Mouse (Mus musculus) skeletal muscle tissue, adult 2 months (tissue): Measurements from ENCODE around the gene Tex11.
"Not testable (repeated sequence)": the region's sequence is repeated elsewhere in the genome, so short reads cannot be mapped to it uniquely, and the experiment has no call there.

Experiments used
- DNase-seq: peaks from one replicate; pipeline ENCODE4 v3.0.0-alpha.2; 2012; ENCODE audit warnings: low read depth, low spot score

Gene Tex11

DNA sequence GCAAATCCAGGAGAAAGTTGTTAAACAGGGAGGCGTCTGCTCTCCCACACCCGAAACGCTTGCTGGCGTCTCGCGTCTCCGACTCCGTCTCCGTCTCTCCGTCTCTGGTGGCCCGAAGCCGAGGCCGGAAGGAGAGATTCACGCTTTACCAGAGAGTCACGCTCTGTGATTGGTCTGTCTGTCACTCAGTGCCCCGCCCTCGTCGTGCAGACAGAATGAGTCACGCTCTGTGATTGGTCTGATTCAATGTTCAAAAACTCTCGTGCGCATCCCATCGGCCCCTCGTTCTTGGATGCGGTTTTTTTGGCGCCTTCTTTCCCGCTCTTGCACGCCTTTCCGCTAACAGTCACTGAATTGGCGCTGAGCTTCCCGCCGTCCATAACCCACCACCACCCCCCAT is at the start of gene Tex11:
Tex11 (minus strand) TSS at position 127 of the 400 bp plus-strand sequence.
- DNase-seq = no peak

- DNase-seq = no peak
These were observed 26.5 kb upstream of the Tex11 start, which contains the start of gene Slc7a3 for GRCm38 (mm10) chrX:101085920-101086319. Gene Slc7a3 (minus strand): TSS chrX:101086020.

GRCm38 (mm10) chrX:101085211-101085610 is 25.7 kb upstream of the Tex11 start:
- DNase-seq = not testable (repeated sequence)

- DNase-seq = no peak
These were observed 24.7 kb upstream of the Tex11 start for GRCm38 (mm10) chrX:101084192-101084591.

DNA sequence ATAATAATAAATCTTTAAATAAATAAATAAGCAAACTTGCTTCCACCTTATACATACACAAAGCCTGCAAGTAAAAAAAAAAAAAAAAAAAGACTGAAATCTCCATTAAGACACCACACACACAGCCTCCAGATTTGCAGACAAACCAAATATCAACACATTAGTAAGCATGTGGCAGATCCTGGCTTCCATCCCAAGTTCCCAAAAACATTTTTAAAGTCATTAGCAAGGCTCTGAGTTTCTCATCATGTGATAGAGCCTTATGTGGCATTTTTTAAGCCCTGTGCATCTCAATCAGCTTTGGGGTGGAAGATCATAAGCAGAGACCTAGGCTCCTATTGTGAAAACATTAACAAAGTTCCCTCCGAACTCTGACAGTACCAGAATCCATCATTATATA is 5.8 kb upstream of the Tex11 start:
- DNase-seq = no peak

DNA sequence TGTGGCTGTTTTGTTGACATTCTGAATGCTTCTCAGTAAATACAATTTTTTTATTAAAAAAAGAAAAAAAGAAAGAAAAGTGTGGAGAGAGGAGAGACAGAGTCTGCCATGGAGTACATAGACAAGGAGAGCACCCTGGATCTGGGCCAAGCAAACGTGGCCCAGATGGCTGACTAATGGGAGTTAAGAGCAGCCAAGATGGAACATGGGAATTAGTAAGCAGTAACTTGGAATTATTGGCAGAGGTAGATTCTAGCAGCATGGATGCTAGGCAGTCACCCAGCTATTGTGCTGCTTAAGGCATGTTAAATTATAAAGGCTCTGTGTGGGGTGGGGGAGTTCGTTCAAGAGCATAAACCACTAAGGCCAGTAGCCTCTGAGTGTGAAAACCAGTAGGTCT is 4.0 kb upstream of the Tex11 start:
- peak; percentile 0 for DNase-seq

- DNase-seq = no peak
These were observed 115.8 kb downstream of the Tex11 start for GRCm38 (mm10) chrX:100943640-100944039.

- DNase-seq = no peak
These were observed 220.3 kb downstream of the Tex11 start for GRCm38 (mm10) chrX:100839211-100839610.

- no peak for DNase-seq
These were observed 226.7 kb downstream of the Tex11 start for GRCm38 (mm10) chrX:100832806-100833205.

GRCm38 (mm10) chrX:100825557-100825956 is 233.9 kb downstream of the Tex11 start:
- no peak for DNase-seq

GRCm38 (mm10) chrX:100821149-100821548 is 238.3 kb downstream of the Tex11 start:
- no peak for DNase-seq

DNA sequence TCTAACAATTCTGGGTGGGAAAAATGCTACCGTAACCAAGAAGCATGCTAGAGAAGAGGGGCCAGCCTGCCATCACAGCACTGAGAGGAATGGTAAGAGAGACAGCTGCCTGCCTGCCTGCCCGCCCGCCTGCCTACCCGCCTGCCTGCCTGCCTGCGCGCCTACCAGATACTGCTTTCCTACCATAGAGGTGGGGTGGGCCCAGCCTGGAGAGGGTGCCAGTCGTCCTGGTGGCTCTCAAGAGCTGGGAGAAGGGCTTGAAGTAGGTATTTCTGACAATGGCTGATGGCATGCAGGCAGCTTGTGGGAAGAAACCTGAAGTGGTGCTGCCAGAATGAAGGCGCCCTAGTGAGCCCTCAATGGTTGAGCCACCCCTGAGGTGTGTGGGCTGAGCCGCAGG is 240.8 kb downstream of the Tex11 start:
- no peak for DNase-seq

GRCm38 (mm10) chrX:100815766-100816165 is 243.7 kb downstream of the Tex11 start:
- DNase-seq = no peak

DNA sequence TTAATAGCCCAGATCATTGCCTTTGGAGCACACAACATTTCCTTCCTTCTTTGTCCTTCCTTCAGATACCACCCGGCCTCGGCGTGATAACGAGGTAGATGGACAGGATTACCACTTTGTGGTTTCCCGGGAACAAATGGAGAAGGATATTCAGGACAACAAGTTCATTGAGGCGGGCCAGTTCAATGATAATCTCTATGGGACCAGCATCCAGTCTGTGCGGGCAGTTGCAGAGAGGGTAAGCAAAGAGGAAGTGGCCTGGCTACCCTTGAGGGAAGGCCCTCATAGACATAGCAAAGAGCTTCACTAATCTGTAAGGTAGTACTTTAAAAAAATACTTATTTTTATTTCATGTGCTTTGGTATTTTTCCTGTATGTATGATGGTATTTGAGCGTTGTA is 245.3 kb downstream of the Tex11 start:
- DNase-seq = no peak

DNA sequence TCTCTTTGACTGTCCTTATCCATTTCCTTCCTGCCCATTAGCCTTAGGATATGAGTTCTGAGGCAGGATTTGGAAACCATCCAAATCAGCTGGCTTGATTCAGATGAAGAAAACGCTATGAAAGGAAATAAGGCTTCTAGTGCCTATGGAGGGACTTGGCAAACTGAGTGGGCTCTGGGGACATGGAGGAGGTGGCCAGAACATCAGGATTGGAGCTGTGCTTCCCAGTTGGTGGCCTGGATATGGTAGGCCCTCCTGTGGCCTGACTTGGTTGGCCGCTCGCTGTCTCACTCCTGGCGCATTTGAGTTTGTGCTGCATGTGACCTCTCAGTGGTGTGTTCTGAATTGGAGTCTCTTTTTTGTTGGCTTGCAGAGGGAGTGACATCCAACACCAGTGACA is 248.3 kb downstream of the Tex11 start:
- no peak for DNase-seq

GRCm38 (mm10) chrX:100802034-100802433 is 257.4 kb downstream of the Tex11 start:
- no peak for DNase-seq

DNA sequence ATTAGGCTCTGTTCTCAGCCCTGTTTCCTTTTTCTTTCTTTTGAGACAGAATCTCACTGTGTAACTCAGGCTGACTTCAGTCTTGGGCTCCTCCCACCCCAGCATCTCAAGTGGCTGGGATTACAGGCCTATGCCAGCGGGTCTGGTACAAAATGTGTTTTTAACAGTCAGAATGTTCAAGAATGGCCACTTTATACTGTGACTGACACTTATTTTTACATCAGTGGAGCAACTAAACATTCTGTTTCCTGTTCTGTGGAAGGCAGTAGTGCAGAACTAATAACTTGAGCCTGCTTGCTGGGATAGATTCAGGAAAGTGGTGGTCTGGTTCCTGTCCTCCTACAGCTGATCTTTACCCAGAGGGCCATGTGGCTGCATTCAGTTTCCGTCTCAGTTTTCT is 258.8 kb downstream of the Tex11 start:
- no peak for DNase-seq

DNA sequence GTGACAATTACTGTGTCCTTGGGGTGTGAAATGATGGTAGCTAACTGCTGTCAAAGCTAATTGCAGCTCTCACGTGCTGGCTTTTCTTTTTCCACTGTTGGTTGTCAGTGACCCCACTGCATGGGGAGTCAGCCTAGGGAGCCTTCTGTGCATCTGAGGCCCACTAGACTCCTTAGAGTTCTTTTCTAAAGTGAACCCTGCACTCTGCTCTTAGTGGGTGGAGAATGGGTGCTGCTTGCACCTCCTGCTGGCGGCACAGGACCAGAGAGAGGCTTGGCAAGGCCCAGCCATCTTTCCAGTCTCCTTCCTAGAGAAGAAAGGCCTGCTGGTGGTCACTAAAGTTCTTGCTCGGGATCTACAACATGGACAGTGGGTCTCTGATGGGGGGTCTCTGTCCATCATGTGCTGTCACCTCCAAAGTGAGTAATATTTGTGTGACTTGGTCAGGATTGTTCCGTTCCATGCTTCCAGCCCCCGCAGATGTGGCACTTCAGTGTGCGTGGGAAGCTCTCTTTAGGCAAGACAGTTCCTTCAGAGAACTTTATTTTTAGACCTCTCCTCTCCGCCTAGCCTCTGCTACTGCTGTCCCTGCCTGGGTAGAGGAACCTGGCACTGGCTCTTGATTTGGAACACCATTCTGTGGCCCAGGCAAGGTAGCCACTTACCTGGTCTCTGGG is 261.5 kb downstream of the Tex11 start:
- DNase-seq = no peak

GRCm38 (mm10) chrX:100797370-100797769 is 262.1 kb downstream of the Tex11 start:
- DNase-seq = no peak

GRCm38 (mm10) chrX:100796741-100797090 is 262.8 kb downstream of the Tex11 start:
- no peak for DNase-seq

DNA sequence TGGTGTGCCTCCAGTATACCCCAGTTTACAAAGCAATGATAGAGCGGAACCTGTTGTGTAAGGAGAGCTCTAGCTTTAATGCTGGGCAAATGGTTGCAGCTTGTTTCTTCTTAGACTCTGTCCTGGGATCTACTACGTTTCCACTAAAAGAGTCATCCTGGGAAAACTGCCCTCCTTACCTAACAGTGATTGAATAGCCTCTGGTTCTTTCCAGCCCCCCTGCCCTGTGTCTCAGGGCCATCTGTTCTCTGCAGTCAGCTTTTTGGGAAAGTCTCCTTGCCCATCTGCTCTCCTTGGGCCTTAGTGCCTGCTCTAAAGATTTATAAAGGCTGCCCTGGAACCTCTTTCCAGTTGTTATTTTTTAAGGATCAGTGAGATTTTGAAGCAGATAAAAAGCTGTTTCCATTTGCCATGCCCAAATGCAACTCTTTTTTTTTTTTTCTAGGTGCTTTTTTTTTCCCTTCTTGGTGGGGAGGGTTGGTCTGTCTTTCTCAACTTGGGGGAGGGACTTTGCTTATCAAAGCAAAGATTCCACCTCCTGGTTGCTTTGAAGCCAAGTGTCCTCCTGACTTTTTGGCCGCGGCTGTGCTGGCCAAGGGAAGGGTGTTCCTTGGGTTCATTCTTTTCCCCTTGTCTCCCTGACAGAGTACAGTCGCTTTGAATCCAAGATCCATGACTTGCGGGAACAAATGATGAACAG is 263.3 kb downstream of the Tex11 start:
- DNase-seq = no peak

- DNase-seq = no peak
These were observed 270.1 kb downstream of the Tex11 start for GRCm38 (mm10) chrX:100789322-100789721.
